Mouse (Mus musculus) embryonic facial prominence, embryonic 13.5 days (tissue): ENCODE measurements around the gene Rps21. TPM values are rescaled to one million over a fixed set of nuclear protein-coding genes. Genes with fewer than 3 reads are reported as not detected.
A peak's percentile ranks its signal among the peaks of the same experiment; 100 is the strongest.

ENCODE experiments used
- ATAC-seq: fragments of 200-750 bp; cut with Nextera tagmentation; 2 replicates; pipeline ENCODE4 v1.8.0; 2017; ENCODE audit warnings: low read depth; ENCODE audit not compliant: insufficient number of reproducible peaks, insufficient read depth, low FRiP score, low TSS enrichment
- H3K27ac ChIP-seq: fragments of 300-500 bp; sonication (generic); 2 replicates; pipeline ENCODE4 v1.5.1; 2015; ENCODE audit warnings: moderate library complexity, mild to moderate bottlenecking, inconsistent platforms
- H3K27me3 ChIP-seq: fragments of 300-500 bp; sonication (generic); 2 replicates; pipeline ENCODE4 v1.6.1; 2015; ENCODE audit warnings: mild to moderate bottlenecking, inconsistent platforms
- H3K36me3 ChIP-seq: fragments of 300-500 bp; sonication (generic); 2 replicates; pipeline ENCODE4 v1.6.1; 2015; ENCODE audit warnings: mild to moderate bottlenecking, inconsistent platforms
- H3K4me1 ChIP-seq: fragments of 300-500 bp; sonication (generic); 2 replicates; pipeline ENCODE4 v1.6.1; 2015; ENCODE audit warnings: inconsistent platforms
- H3K4me2 ChIP-seq: fragments of 300-500 bp; sonication (generic); 2 replicates; pipeline ENCODE4 v1.6.1; 2015; ENCODE audit warnings: moderate library complexity, mild to moderate bottlenecking, inconsistent platforms
- H3K4me3 ChIP-seq: fragments of 300-500 bp; sonication (generic); 2 replicates; pipeline ENCODE4 v1.5.1; 2015; ENCODE audit warnings: mild to moderate bottlenecking, inconsistent platforms
- H3K9ac ChIP-seq: fragments of 300-500 bp; sonication (generic); 2 replicates; pipeline ENCODE4 v1.6.1; 2015; ENCODE audit warnings: mild to moderate bottlenecking, inconsistent platforms
- H3K9me3 ChIP-seq: fragments of 300-500 bp; sonication (generic); 2 replicates; pipeline ENCODE4 v1.6.1; 2016; ENCODE audit warnings: inconsistent platforms
- WGBS: fragments of 180-500 bp; shearing (Covaris S2); methylation state at CpG from one replicate; pipeline ENCODE4 v1.1.7; 2015; ENCODE audit warnings: mixed read lengths; 5-methylcytosine and 5-hydroxymethylcytosine counted together
- polyA plus RNA-seq: library from polyadenylated mRNA; unstranded; fragments of >200 nt; fragmentation: Nextera tagmentation; extraction: Ambion mirVana; gene quantifications from 2 replicates; pipeline ENCODE4 v1.2.1, GENCODE M21; 2015

Gene Rps21
- polyA plus RNA-seq, 1 experiment from 2014 or later: 689 TPM

GRCm38 (mm10) chr2:180274523-180274922 lies 17.3 kb downstream of the Rps21 start:
- Histone ChIP-seq H3K27ac (no peak overlapping the region), H3K9me3 (no peaks in the 10 kb centered on the region), H3K4me2 (no peak overlapping the region), H3K9ac (no peak overlapping the region), H3K4me3 (no peak overlapping the region), H3K36me3 (peaks cover 12% of the 10 kb centered on the region), H3K4me1 (peaks cover 38% of the 10 kb centered on the region), H3K27me3 (peaks cover 5% of the 10 kb centered on the region; the same call in 1 of the 2 replicates)
- 82% methylated on average over 2 of the region's 2 CpGs for WGBS
- no peak for ATAC-seq

- no peaks in the 10 kb centered on the region for H3K36me3 ChIP-seq
- H3K9ac ChIP-seq: no peak overlapping the region; the same call in 1 of the 2 replicates
- H3K4me1 ChIP-seq: peaks cover 36% of the 10 kb centered on the region
- 0 out of 2 replicates have a peak, but pooled peaks have one; percentile 41 for ATAC-seq
- no peak overlapping the region for H3K4me3 ChIP-seq
- WGBS: 1% methylated on average over 8 of the region's 8 CpGs
- H3K4me2 ChIP-seq: no peak overlapping the region; the same call in 1 of the 2 replicates
- H3K27me3 ChIP-seq: peaks cover 5% of the 10 kb centered on the region; the same call in 1 of the 2 replicates
- no peaks in the 10 kb centered on the region for H3K9me3 ChIP-seq
- H3K27ac ChIP-seq: no peak overlapping the region
Measured at GRCm38 (mm10) chr2:180275836-180276235, 18.7 kb downstream of the Rps21 start.

GRCm38 (mm10) chr2:180276385-180276784 lies 19.2 kb downstream of the Rps21 start:
- Histone ChIP-seq H3K27me3 (peaks cover 5% of the 10 kb centered on the region; the same call in 1 of the 2 replicates), H3K9ac (no peak overlapping the region), H3K4me1 (peaks cover 32% of the 10 kb centered on the region), H3K27ac (no peak overlapping the region), H3K4me2 (no peak overlapping the region; the same call in 1 of the 2 replicates), H3K9me3 (no peaks in the 10 kb centered on the region), H3K36me3 (no peaks in the 10 kb centered on the region), H3K4me3 (no peak overlapping the region)
- 49% methylated on average over 4 of the region's 4 CpGs for WGBS
- no peak for ATAC-seq

GRCm38 (mm10) chr2:180276851-180277259 lies 19.7 kb downstream of the Rps21 start:
- 41% methylated on average over 8 of the region's 8 CpGs for whole genome bisulfite sequencing
- no peak overlapping the region for H3K9ac ChIP-seq
- no peaks in the 10 kb centered on the region for H3K36me3 ChIP-seq
- ATAC-seq: no peak
- no peaks in the 10 kb centered on the region for H3K9me3 ChIP-seq
- H3K4me3 ChIP-seq: no peak overlapping the region
- H3K27ac ChIP-seq: no peak overlapping the region
- H3K4me2 ChIP-seq: no peak overlapping the region
- peaks cover 28% of the 10 kb centered on the region for H3K4me1 ChIP-seq
- H3K27me3 ChIP-seq: peaks cover 5% of the 10 kb centered on the region; the same call in 1 of the 2 replicates

- no peak overlapping the region for H3K27ac ChIP-seq
- H3K4me1 ChIP-seq: peaks cover 18% of the 10 kb centered on the region
- 55% methylated on average over 8 of the region's 8 CpGs for WGBS
- no peaks in the 10 kb centered on the region for H3K36me3 ChIP-seq
- H3K9ac ChIP-seq: peak overlapping the region; percentile 32; the same call in 1 of the 2 replicates
- no peaks in the 10 kb centered on the region for H3K9me3 ChIP-seq
- ATAC-seq: no peak
- H3K4me2 ChIP-seq: no peak overlapping the region
- H3K4me3 ChIP-seq: no peak overlapping the region
- H3K27me3 ChIP-seq: peaks cover 5% of the 10 kb centered on the region; the same call in 1 of the 2 replicates
Measured at GRCm38 (mm10) chr2:180277773-180278320, 20.7 kb downstream of the Rps21 start.

- 87% methylated on average over 8 of the region's 8 CpGs for WGBS
- Histone ChIP-seq H3K9ac (no peak overlapping the region), H3K27ac (no peak overlapping the region), H3K9me3 (no peaks in the 10 kb centered on the region), H3K27me3 (no peaks in the 10 kb centered on the region; the same call in 1 of the 2 replicates), H3K4me3 (no peak overlapping the region), H3K4me1 (peaks cover 15% of the 10 kb centered on the region), H3K36me3 (no peaks in the 10 kb centered on the region), H3K4me2 (no peak overlapping the region)
- ATAC-seq: no peak
Measured at GRCm38 (mm10) chr2:180279321-180279720, 22.1 kb downstream of the Rps21 start.

- Histone ChIP-seq H3K36me3 (no peaks in the 10 kb centered on the region), H3K27me3 (no peaks in the 10 kb centered on the region), H3K27ac (peak overlapping the region; percentile 74), H3K9ac (no peak overlapping the region), H3K4me2 (peak overlapping the region; percentile 46), H3K4me1 (peaks cover 13% of the 10 kb centered on the region; the same call in 1 of the 2 replicates), H3K4me3 (peak overlapping the region; percentile 25; the same call in 1 of the 2 replicates), H3K9me3 (no peaks in the 10 kb centered on the region)
- no peak for ATAC-seq
- 34% methylated on average over 11 of the region's 11 CpGs for WGBS
Measured at GRCm38 (mm10) chr2:180288966-180289365, 31.8 kb downstream of the Rps21 start.

GRCm38 (mm10) chr2:180289440-180290108 lies 32.4 kb downstream of the Rps21 start, which contains the start of gene Rbbp8nl:
Gene Rbbp8nl (minus strand): TSS chr2:180289879.
- Histone ChIP-seq H3K4me1 (peaks cover 13% of the 10 kb centered on the region; the same call in 1 of the 2 replicates), H3K36me3 (no peaks in the 10 kb centered on the region), H3K9me3 (no peaks in the 10 kb centered on the region), H3K4me3 (peak within 1 kb of the TSS; percentile 25), H3K4me2 (peak within 1 kb of the TSS; percentile 46), H3K27me3 (no peaks in the 10 kb centered on the region), H3K9ac (peak within 1 kb of the TSS; percentile 52), H3K27ac (peak within 1 kb of the TSS; percentile 74)
- 20% methylated on average over 16 of the region's 16 CpGs for whole genome bisulfite sequencing
- peak; percentile 34; the same call in 1 of the 2 replicates for ATAC-seq

GRCm38 (mm10) chr2:180290503-180290902 lies 33.3 kb downstream of the Rps21 start:
- Histone ChIP-seq H3K4me2 (no peak overlapping the region), H3K9ac (no peak overlapping the region), H3K4me1 (peaks cover 13% of the 10 kb centered on the region; the same call in 1 of the 2 replicates), H3K36me3 (no peaks in the 10 kb centered on the region), H3K9me3 (no peaks in the 10 kb centered on the region), H3K4me3 (no peak overlapping the region), H3K27ac (0 out of 2 replicates have a peak overlapping the region, but pooled peaks have one; percentile 11), H3K27me3 (no peaks in the 10 kb centered on the region)
- 40% methylated on average over 6 of the region's 6 CpGs for WGBS
- ATAC-seq: no peak

- 70% methylated on average over 5 of the region's 5 CpGs for WGBS
- Histone ChIP-seq H3K27me3 (no peaks in the 10 kb centered on the region), H3K4me1 (peaks cover 13% of the 10 kb centered on the region; the same call in 1 of the 2 replicates), H3K27ac (no peak overlapping the region), H3K36me3 (no peaks in the 10 kb centered on the region), H3K9me3 (no peaks in the 10 kb centered on the region), H3K4me2 (no peak overlapping the region), H3K4me3 (no peak overlapping the region), H3K9ac (no peak overlapping the region)
- no peak for ATAC-seq
Measured at GRCm38 (mm10) chr2:180291566-180291965, 34.4 kb downstream of the Rps21 start.

GRCm38 (mm10) chr2:180292026-180292425 lies 34.8 kb downstream of the Rps21 start:
- Histone ChIP-seq H3K36me3 (no peaks in the 10 kb centered on the region), H3K27ac (no peak overlapping the region), H3K4me1 (peaks cover 13% of the 10 kb centered on the region; the same call in 1 of the 2 replicates), H3K4me3 (no peak overlapping the region), H3K9ac (no peak overlapping the region), H3K9me3 (no peaks in the 10 kb centered on the region), H3K4me2 (no peak overlapping the region), H3K27me3 (no peaks in the 10 kb centered on the region)
- ATAC-seq: no peak
- 70% methylated on average over 4 of the region's 4 CpGs for WGBS
